Mouse (Mus musculus) ES-CJ7 (cell line): ENCODE measurements at regions not wholly inside any gene's neighbourhood (a gene's known extent, or its start where the extent isn't known, plus 50 kb on each side); places are given as distances from the start of the nearest gene placed in this dataset.

Source experiments
- DNase-seq: peaks from one replicate; pipeline ENCODE4 v3.0.0; 2011; ENCODE audit warnings: low read depth, low spot score

- DNase-seq: no peak
Measured at GRCm38 (mm10) chr19:44626261-44626660, 63.6 kb downstream of the Hif1an start.

- DNase-seq: peak; percentile 77
Measured at GRCm38 (mm10) chr19:44629705-44630104, 67.1 kb downstream of the Hif1an start.

GRCm38 (mm10) chr19:44631356-44632007, 68.8 kb downstream of the Hif1an start:
- DNase-seq: no peak

- DNase-seq: no peak
Measured at GRCm38 (mm10) chr19:44637145-44637719, 74.6 kb downstream of the Hif1an start.

- DNase-seq: no peak
Measured at GRCm38 (mm10) chr19:44640021-44640420, 77.4 kb downstream of the Hif1an start.

- DNase-seq: no peak
Measured at GRCm38 (mm10) chr19:44640551-44640950, 77.9 kb downstream of the Hif1an start.

- DNase-seq: no peak
Measured at GRCm38 (mm10) chr19:44642294-44642693, 79.6 kb downstream of the Hif1an start.

GRCm38 (mm10) chr19:44644376-44644775, 81.7 kb downstream of the Hif1an start:
- no peak for DNase-seq

- no peak for DNase-seq
Measured at GRCm38 (mm10) chr19:44644929-44645328, 82.3 kb downstream of the Hif1an start.

- DNase-seq: no peak
Measured at GRCm38 (mm10) chr19:44646548-44646947, 83.9 kb downstream of the Hif1an start.

- no peak for DNase-seq
Measured at GRCm38 (mm10) chr19:44649206-44649605, 86.6 kb downstream of the Hif1an start.

GRCm38 (mm10) chr19:44650841-44651240, 88.2 kb downstream of the Hif1an start:
- no peak for DNase-seq

GRCm38 (mm10) chr19:44651605-44652004, 89.0 kb downstream of the Hif1an start:
- no peak for DNase-seq

GRCm38 (mm10) chr19:44655719-44656118, 93.1 kb downstream of the Hif1an start:
- DNase-seq: peak; percentile 83

GRCm38 (mm10) chr19:44659316-44659715, 96.5 kb upstream of the Pax2 start:
- peak; percentile 73 for DNase-seq

- peak; percentile 93 for DNase-seq
Measured at GRCm38 (mm10) chr19:44669535-44669958, 86.3 kb upstream of the Pax2 start.

- no peak for DNase-seq
Measured at GRCm38 (mm10) chr19:44674621-44675245, 81.1 kb upstream of the Pax2 start.

- DNase-seq: peak; percentile 68
Measured at GRCm38 (mm10) chr19:44676555-44677120, 79.2 kb upstream of the Pax2 start.

- no peak for DNase-seq
Measured at GRCm38 (mm10) chr19:44677295-44677694, 78.5 kb upstream of the Pax2 start.

GRCm38 (mm10) chr19:44678686-44679085, 77.2 kb upstream of the Pax2 start:
- DNase-seq: no peak

GRCm38 (mm10) chr19:44681675-44682074, 74.2 kb upstream of the Pax2 start:
- DNase-seq: no peak

- no peak for DNase-seq
Measured at GRCm38 (mm10) chr19:44683191-44683590, 72.7 kb upstream of the Pax2 start.

- peak; percentile 70 for DNase-seq
Measured at GRCm38 (mm10) chr19:44684061-44684514, 71.8 kb upstream of the Pax2 start.
